Mouse (Mus musculus) frontal cortex, postnatal 25 days (tissue): ENCODE data around the gene Galnt10.

Source experiments
- DNase-seq, 2 experiments: peaks; one replicate each; pipeline ENCODE4 v3.0.0; 2022; ENCODE audit warnings: low spot score in 2 of 2

Galnt10 gene

DNA sequence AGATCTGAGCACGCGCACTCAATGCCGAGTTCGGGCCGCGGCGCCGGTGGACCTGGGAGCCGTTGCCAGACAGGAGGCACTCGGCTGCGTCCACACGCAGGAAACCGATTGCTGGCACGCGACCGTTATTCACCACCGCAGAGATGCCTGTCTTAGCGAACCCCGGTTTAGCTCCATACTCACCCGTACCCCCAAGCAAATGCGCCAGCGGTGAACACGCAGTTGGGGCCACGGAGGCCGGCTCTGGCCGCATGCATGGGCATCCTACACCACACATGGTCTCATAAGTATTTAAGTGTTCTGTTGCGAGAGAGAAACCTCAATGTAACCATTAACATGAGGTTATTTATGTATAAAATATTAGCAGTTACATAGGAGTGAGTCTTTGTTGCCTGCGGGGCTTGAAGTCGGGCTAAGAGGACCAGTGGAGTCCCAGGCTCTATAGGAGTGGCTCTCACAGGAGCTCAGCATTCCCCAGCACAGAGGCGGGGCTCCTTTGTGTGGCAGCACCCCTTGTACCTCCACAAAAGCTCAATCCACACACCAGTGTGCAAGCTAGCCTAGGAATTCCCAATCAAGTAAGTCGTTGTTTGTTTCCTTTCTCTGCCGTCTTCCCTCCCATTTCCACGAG lies 182.8 kb downstream of the Galnt10 start:
- DNase-seq = no peak

DNA sequence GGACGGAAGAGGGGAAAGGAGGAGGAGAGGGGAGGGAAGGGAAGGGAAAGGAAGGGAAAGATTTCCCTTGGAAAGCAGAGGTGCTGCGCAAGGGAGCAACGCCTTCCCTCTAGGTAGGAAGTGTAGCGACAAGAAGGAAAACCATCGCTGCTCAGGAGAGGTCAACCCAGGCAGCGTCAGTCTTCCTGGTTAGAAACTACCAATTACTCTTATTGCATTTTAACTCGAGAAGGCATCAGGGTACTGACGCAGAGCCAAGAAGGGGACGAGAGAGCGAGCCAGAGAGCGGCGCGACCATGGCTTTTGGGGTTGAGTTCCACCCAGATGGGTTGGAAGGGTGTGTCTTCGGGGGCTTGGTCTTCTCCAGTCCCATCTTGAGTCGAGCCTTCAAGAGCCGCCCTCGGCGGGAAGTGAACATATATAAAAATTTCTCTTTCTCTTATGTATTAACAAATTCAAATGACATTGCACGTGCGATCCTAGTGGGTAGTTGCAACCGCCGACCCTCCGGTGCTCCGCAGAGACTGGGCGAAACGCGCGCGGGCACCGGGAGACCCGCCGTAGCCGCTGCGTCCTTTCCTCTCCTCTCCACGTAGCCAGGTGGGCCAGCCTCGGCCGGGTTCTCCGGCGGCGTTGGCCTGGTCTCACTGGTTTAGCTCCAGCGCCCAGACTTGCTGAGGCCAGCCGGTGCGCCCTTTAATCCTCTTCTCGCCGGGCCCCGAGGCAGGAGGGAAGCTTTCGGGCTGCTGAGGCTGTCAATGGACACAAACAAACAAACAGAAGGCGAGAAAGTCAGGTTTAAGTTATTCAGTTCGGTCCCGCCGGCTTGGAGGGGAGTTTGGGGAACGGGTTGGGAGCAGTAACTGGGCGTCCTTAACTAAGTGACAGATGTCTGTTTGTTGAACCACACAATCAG lies 184.0 kb downstream of the Galnt10 start:
- DNase-seq = no peak

DNA sequence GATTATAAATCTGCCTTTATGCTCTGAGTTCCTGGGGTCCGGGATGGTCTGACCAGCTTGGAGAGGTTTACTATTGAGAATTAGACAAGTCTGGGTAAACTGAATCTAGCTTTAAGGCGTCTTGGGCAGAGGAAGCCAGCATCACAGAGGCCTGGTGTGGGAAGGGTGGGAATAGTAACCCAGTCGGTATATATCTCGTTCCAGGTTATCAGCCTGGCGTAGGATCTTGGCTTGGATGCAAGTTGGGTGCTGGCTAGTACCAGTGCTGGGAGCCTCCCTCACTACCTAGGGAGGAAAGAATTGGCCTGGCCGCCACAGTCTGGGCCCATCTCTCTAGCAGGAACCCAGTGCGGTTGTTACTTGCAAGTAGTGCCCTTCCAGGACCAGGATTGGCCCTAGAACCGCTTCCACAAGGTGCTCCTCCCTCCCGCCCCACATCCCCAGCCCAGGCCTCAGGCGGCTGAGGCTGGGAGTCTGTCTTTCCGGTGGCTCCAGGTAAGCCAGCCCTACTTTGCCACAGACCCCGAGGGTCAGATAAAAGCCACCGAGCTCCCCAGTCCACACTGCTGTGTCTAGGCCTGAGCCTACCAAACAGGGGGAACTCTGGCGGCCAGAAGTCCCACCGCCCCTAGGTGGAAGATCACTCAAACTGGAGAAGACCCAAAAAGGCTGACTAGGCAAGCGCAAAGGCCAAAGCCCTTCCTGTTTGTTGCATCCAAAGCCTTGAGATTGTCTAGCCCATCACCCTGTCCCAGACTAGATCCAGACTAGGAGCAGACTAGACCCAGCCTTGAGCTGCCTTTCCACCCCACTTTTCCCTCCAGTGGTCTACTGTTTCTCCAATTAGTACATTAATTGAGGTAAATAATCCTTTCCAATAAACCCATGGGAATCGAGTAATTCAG lies 184.9 kb downstream of the Galnt10 start:
- no peak for DNase-seq

DNA sequence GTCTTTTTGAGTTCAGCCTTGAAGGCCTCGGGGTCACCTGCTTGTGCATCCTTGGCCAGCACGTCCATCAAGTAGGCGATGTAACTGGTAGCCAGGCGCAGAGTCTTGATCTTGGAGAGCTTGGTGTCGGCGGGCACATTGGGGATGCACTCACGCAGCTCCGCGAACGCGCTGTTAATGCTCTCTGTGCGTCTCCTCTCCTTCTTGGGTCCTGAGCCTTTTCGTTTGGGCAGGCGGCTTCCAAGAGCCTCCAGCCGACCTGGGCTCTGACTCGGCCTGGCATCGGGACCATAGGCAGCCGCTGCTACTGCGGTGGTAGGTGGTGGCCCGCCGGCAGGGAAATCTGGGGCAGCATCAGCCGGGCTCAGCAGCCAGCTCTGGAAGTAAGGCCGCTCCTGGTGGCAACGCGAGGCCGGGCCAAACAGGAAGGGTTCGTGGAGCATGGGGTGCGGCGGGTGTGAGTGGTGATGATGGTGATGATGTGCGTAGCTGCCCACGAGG lies 186.1 kb downstream of the Galnt10 start:
- DNase-seq = no peak

DNA sequence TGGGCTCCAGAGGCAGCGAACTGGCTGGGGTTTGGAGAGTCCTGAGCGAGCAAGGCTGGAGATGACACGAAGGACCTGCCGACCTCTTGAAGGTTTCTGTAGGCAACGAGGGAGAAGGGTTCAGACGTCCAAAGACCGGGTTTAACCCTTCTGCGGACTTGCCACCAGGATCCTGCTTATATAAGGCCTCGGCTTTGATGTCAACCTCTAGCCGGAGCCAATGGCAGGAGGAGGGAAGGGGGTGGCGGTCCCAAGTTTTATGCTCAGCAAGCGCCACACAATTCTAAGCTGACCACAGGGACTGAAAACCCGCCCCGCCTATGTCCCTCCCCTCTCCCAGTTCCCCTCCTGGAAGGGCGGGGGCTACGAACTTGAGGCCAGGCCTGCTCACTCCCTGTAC lies 186.6 kb downstream of the Galnt10 start:
- DNase-seq = no peak

DNA sequence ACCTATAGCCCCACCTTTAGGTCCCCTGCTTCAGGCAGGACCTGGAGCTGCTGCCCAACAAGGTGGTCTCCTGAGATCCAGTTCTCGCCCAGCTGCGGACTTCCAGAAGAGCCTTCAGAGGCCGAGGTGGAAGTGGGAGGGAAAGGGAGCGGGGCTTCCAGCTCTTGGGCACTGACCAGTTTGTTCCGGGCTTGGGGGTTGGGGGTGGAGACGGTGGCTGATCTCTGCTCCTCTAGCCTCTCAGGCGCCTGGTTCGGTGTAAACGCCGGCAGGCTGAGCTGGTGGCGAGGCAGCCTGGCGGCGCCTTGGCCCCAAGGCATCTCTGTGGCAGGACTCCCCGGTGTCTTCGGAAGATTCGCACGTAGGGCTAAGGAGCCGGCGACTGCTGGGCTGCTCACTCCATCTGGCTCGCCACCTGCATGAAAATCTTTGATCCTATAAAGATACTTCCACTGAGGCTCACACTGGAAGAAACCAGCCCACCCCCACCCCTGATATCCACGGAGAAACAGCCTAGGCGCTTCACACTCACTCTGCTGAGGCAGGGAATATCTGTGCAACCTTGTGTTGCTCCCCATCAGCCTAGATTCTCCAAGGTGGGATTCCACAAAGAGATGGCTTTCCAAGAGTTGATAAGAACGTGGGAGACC lies 187.4 kb downstream of the Galnt10 start, which contains the start of gene Hand1:
Hand1 (minus strand) TSS at position 267 of the 650 bp plus-strand sequence.
- no peak for DNase-seq

DNA sequence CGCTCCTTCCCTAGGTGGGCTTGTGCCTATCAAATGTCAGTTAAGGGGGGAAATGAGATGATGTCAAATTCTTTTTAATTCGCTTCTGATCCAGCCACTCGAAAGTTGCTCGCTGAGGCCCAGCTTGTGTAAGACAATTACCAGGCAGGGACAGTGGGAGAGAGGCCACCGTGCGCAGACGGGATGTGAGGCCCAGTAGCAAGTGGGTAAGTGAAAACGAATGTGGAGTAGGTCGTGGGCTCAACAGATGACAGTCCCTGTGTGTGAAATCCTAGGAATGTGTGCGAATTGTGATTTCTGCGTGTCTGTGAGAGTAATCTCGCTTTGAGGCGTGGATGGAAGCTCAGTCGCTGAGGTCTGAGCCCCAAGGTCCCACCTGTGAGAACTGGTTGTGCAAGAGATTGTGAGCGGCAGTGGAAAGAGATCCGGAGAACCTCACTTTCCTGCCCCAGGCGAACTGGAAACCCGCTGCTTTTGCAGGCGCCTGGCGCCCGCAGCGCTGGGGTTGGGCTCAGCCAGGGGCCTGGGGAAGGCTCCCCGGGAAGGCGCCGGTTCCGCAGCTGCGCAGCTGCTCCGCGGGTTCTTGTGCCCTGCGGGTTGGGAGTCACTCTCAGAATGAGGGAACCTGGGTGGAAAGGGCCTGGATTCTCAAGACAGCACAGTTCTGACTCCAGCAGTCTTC lies 188.2 kb downstream of the Galnt10 start:
- no peak for DNase-seq

DNA sequence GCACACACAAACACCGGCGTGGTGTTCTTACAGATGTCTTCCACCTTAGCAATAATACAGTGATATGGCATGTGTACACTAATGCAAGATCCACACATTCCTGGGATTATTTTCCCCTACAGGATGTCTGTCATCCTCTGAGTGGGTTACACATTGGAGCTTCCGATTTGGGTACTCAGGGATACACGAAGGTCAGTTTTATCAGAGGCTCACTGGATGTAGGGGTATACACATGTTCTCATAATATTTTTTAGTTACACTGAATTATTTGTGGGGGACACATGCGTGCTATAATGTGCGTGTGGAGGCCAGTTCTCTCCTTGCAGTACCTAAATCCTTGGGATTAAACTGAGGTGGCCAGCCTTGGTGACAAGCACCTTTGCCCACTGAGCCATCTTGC lies 188.8 kb downstream of the Galnt10 start:
- no peak for DNase-seq

DNA sequence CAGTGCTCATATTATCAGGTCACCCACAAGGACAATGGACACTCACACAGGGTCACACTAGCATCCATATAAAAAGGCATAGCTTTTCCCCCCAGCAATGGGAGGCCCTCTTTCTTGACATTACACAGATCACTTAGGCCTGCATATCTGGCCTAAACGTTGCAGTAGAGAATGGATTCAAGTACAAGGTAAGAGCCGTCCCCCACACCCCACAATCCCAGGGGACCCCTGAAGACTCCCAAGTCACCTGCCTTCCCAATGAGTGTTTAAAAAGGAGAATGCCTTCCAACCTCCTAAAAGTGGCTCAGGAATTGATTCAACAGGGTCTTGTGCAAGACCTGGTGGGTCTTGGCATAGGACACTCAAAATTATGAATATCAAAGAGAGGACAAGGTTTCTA lies 190.1 kb downstream of the Galnt10 start:
- no peak for DNase-seq

DNA sequence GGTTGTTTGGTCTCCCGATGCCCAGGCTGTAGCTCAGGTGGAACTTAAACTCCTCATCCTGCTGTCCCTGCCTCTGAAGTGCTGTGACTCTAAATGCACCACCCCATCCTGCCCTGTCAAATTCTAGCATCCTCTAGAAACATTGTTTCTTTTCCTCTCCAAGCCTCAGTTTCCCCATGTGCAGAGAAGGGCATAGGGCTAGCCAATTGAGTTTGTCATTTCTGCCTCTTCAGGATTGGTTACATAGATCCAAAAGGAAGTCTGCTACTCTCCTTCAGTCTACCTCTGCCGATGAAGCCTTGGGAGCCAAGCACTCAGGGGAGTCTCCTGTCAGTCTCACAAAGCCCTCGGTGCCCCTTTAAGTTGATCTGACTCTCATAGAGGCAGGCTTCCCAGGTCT lies 190.7 kb downstream of the Galnt10 start:
- no peak for DNase-seq

DNA sequence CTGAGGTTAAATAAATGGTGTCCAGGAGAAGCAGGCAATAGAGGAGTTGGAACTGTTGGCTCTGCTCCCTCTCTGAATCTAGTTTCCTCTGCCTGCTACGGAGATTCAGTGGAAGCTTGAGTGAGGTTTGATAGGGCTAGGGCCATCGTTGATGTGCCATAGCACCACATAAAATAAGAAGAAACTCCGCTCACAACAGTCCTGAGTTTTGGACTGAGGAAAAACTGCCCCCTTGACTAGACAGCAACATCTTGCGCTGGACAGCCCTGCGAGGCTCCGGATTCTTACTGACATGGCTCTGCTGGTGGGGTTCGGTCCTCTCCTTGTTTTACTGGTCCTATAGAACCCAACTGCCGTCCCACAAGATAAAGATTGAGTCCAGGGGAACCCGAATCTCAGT lies 191.2 kb downstream of the Galnt10 start:
- no peak for DNase-seq
